Mouse (Mus musculus) liver, adult 2 months (tissue): ENCODE measurements around the gene Kcnb1.

ENCODE experiments used
- CTCF ChIP-seq: fragments of 200-500 bp; IDR thresholded peaks from 2 replicates; pipeline ENCODE4 v1.5.1; 2011; ENCODE audit warnings: low read depth, low read length, control low read depth
- POLR2A ChIP-seq: fragments of 200-500 bp; IDR thresholded peaks from 2 replicates; pipeline ENCODE4 v1.6.1; 2011; ENCODE audit warnings: low read length, control low read depth; ENCODE audit not compliant: insufficient read depth; ENCODE audit errors: extremely low read depth

DNA sequence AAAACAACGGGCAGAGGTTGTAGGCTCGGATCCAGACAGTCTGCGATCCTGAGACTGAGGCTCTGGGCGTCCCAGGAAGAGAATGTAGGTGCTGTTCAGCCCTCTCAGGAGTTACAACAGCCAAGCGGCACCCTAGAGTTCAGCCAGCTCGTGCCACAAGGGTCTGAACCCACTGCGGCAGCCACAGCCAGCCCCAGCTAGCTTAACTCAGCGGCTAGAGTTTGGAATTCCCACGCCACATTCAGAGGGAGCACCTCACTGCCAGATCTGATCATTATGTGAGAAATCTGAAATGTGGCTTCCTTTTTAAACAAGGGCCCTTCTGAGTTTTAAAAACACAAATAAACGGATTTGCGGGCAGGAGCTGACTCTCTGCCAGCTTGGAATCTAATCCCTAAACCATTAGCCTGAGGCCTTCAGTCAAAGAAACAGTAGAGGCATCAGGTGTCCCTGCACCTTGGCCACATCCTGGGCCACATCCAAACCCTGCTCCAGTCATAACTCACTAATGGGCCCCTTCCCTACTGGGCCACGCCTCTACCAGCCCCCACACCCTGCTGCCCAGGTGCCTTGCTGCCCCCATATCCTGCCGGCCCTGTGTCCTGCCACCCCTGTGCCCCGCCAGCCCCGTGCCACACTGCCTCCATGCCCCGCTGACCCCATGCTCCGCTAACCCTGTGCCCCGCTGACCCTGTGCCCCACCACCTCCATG lies 16.1 kb upstream of the Kcnb1 start:
- no peak for TF ChIP-seq CTCF
- no peak for TF ChIP-seq POLR2A
